ENCODE assay signal across 7 mouse cellular contexts in genomic region chr17:86350791-86351261, GRCm38 (mm10).
DNase-seq lines count a peak whose midpoint lies in the region; ATAC-seq and TF ChIP-seq lines count a peak whose summit lies in the region.

No protein-coding gene starts in this region.

- H3K9me3 ChIP-seq in lung, embryonic 14.5 days (ENCODE audit: low read depth, low read length), result no peaks in the 10 kb centered on the region
- no peaks in the 10 kb centered on the region for H3K9me3 ChIP-seq in heart, embryonic 12.5 days (replicated peaks)

- H3K27me3 ChIP-seq in lung, embryonic 14.5 days (ENCODE audit: insufficient read depth, low read length), result no peaks in the 10 kb centered on the region
- no peaks in the 10 kb centered on the region for H3K27me3 ChIP-seq in heart, embryonic 12.5 days (replicated peaks)

- H3K4me3 ChIP-seq in lung, embryonic 14.5 days (ENCODE audit: low read depth, low read length), result no peak overlapping the region
- no peak overlapping the region for H3K4me3 ChIP-seq in heart, embryonic 12.5 days

- H3K36me3 ChIP-seq in lung, embryonic 14.5 days (ENCODE audit: insufficient read depth), result no peaks in the 10 kb centered on the region
- no peaks in the 10 kb centered on the region for H3K36me3 ChIP-seq in heart, embryonic 12.5 days

- 27% methylated on average over 12 of the region's 12 CpGs for WGBS in lung, embryonic 14.5 days
- WGBS in heart, embryonic 12.5 days, result 39% methylated on average over 12 of the region's 12 CpGs

- no peak overlapping the region for H3K9ac ChIP-seq in lung, embryonic 14.5 days
- H3K9ac ChIP-seq in heart, embryonic 12.5 days, result no peak overlapping the region

- H3K4me2 ChIP-seq in lung, embryonic 14.5 days, result peak overlapping the region; percentile 16
- H3K4me2 ChIP-seq in heart, embryonic 12.5 days, result peak overlapping the region; percentile 45

- peak overlapping the region; percentile 87 for H3K27ac ChIP-seq in lung, embryonic 14.5 days (ENCODE audit: low read depth)
- peak overlapping the region; percentile 69 for H3K27ac ChIP-seq in heart, embryonic 12.5 days (ENCODE audit: poor library complexity, severe bottlenecking)

- peak; percentile 81 for ATAC-seq in lung, embryonic 14.5 days (ENCODE audit: insufficient read depth)
- ATAC-seq in heart, embryonic 12.5 days (ENCODE audit: insufficient number of reproducible peaks, low FRiP score), result peak; percentile 55; the same call in 1 of the 2 replicates

- no peak for TF ChIP-seq CTCF in lung, embryonic 14.5 days (IDR thresholded peaks at IDR 0.05; ENCODE audit: low read depth)

- DNase-seq in lung, embryonic 14.5 days, result peak; percentile 72
- no peak for DNase-seq in lung, postnatal 25 days (ENCODE audit: low spot score)
- peak; percentile 86 for DNase-seq in cerebellum, adult 9-10 months
- peak; percentile 22 for DNase-seq in ovary, postnatal 14 days (ENCODE audit: low spot score)
- DNase-seq in adrenal gland, postnatal 36 days, result no peak
- no peak for DNase-seq in c-Kit-positive CD71-positive TER-119-positive erythroid progenitor cells, embryonic 14.5 days (ENCODE audit: low spot score)

- peaks cover 25% of the 10 kb centered on the region for H3K4me1 ChIP-seq in lung, embryonic 14.5 days (ENCODE audit: insufficient read depth)
- peaks cover 59% of the 10 kb centered on the region for H3K4me1 ChIP-seq in heart, embryonic 12.5 days (replicated peaks)

Comparison
In these comparisons a context has a peak if more than half of its experiments do, and no peak if none do; other contexts are left out.
1. DNase-seq: peak in lung, embryonic 14.5 days (single experiment), cerebellum, adult 9-10 months (single experiment) and ovary, postnatal 14 days (single experiment); none in lung, postnatal 25 days (single experiment), adrenal gland, postnatal 36 days (0 of 2) and c-Kit-positive CD71-positive TER-119-positive erythroid progenitor cells, embryonic 14.5 days (single experiment).